Mouse (Mus musculus) erythroblast, embryonic 14.5 days (primary cell): ENCODE data around the gene Foxn3.

Source experiments
- GATA1 ChIP-seq: IDR thresholded peaks from 2 replicates; pipeline ENCODE4 v1.6.1; 2012; ENCODE audit warnings: low read length, inconsistent platforms, mixed read lengths
- TAL1 ChIP-seq: IDR thresholded peaks from 3 replicates; pipeline ENCODE4 v1.6.1; 2012; ENCODE audit warnings: low read length, inconsistent platforms, mixed read lengths

GRCm38 (mm10) chr12:99240185-99240726 lies 323.1 kb downstream of the Foxn3 start:
- no peak for TF ChIP-seq GATA1
- TF ChIP-seq TAL1, result no peak
